Comparison of ENCODE assay signal across 14 mouse cellular contexts in the genomic region with DNA sequence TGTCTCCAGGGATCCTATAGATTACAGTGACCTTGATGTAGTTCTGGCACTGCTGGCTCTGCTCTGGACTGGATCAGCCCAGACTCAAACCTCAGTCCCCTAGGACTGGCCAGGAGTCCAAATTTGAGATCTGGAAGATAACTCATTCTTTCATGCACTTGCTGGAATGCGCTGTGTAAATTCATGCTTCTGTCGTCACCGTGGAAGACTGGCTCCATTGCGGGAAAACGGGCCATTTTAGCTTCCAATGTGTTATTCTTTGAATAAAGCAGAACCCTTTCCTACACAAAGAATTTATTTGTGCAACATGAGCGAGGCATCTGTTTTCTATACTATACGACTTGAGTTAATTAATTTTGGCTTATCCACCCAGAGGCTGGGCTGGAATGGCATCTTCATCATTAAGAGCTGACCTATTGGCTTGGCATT. TPM values are rescaled to one million over a fixed set of nuclear protein-coding genes. Genes with fewer than 3 reads are reported as not detected.
DNase-seq lines count a peak whose midpoint lies in the region; ATAC-seq lines count a peak whose summit lies in the region.
"Had no signal": no experiment of that assay in that cellular context is flagged by ENCODE, and none has a peak within 500 bp of the region (broad histone marks: within the 10 kb centered on the region; RNA-seq: fewer than 3 reads in every experiment).

No protein-coding gene starts in this region.

- WGBS in hindbrain, embryonic 12.5 days = 66% methylated on average over 7 of the region's 7 CpGs
- 49% methylated on average over 7 of the region's 7 CpGs for WGBS in hindbrain, embryonic 16.5 days
- WGBS in embryonic facial prominence, embryonic 11.5 days = 31% methylated on average over 7 of the region's 7 CpGs
- 21% methylated on average over 7 of the region's 7 CpGs for WGBS in limb, embryonic 11.5 days

- peaks cover 17% of the 10 kb centered on the region; the same call in 1 of the 2 replicates for H3K4me1 ChIP-seq in hindbrain, embryonic 12.5 days
- H3K4me1 ChIP-seq in hindbrain, embryonic 16.5 days (ENCODE audit: control insufficient read depth, insufficient read depth, low read depth, low read length) = no peaks in the 10 kb centered on the region; the same call in 1 of the 2 replicates
- H3K4me1 ChIP-seq in embryonic facial prominence, embryonic 11.5 days (ENCODE audit: control insufficient read depth, insufficient read depth, low read length) = peaks cover 6% of the 10 kb centered on the region
- peaks cover 68% of the 10 kb centered on the region for H3K4me1 ChIP-seq in limb, embryonic 11.5 days (ENCODE audit: control insufficient read depth, insufficient read depth, low read length)

- H3K9me3 ChIP-seq in hindbrain, embryonic 12.5 days (replicated peaks) = no peaks in the 10 kb centered on the region
- no peaks in the 10 kb centered on the region for H3K9me3 ChIP-seq in hindbrain, embryonic 16.5 days (ENCODE audit: control insufficient read depth, low read length)
- no peaks in the 10 kb centered on the region for H3K9me3 ChIP-seq in embryonic facial prominence, embryonic 11.5 days (replicated peaks; ENCODE audit: control insufficient read depth, low read length)
- no peaks in the 10 kb centered on the region for H3K9me3 ChIP-seq in limb, embryonic 11.5 days (ENCODE audit: control insufficient read depth, low read length)
- H3K9me3 ChIP-seq: megakaryocyte, embryonic 14.5 days; neural tube, embryonic 12.5 days had no signal

- peak; percentile 40; the same call in 1 of the 2 replicates for ATAC-seq in hindbrain, embryonic 12.5 days (ENCODE audit: low FRiP score)
- no peak for ATAC-seq in hindbrain, embryonic 16.5 days
- peak; percentile 45; the same call in 1 of the 2 replicates for ATAC-seq in embryonic facial prominence, embryonic 11.5 days (replicated peaks; ENCODE audit: insufficient number of reproducible peaks, low FRiP score, low TSS enrichment, low read depth)
- ATAC-seq in limb, embryonic 11.5 days (ENCODE audit: insufficient number of reproducible peaks, low FRiP score, low TSS enrichment, low read depth) = peak; percentile 71

- no peaks in the 10 kb centered on the region for H3K27me3 ChIP-seq in hindbrain, embryonic 12.5 days
- no peaks in the 10 kb centered on the region for H3K27me3 ChIP-seq in hindbrain, embryonic 16.5 days (replicated peaks; ENCODE audit: control insufficient read depth, insufficient read depth, low read length)
- H3K27me3 ChIP-seq in embryonic facial prominence, embryonic 11.5 days (ENCODE audit: control insufficient read depth, insufficient read depth, low read length) = no peaks in the 10 kb centered on the region
- no peaks in the 10 kb centered on the region for H3K27me3 ChIP-seq in limb, embryonic 11.5 days (ENCODE audit: control insufficient read depth, insufficient read depth, low read length)
- H3K27me3 ChIP-seq: neural tube, embryonic 12.5 days had no signal

- no peak overlapping the region for H3K4me2 ChIP-seq in hindbrain, embryonic 12.5 days (replicated peaks)
- H3K4me2 ChIP-seq in hindbrain, embryonic 16.5 days (ENCODE audit: low read length) = no peak overlapping the region
- H3K4me2 ChIP-seq in embryonic facial prominence, embryonic 11.5 days (ENCODE audit: low read depth, low read length) = no peak overlapping the region
- H3K4me2 ChIP-seq in limb, embryonic 11.5 days (ENCODE audit: low read depth, severe bottlenecking) = no peak overlapping the region
- H3K4me2 ChIP-seq: neural tube, embryonic 12.5 days had no signal

- peak; percentile 95 for DNase-seq in NIH3T3 (ENCODE audit: low read depth)
- DNase-seq in embryonic facial prominence, embryonic 11.5 days (ENCODE audit: low spot score) = peak; percentile 78
- peak; percentile 80 for DNase-seq in limb, embryonic 11.5 days (ENCODE audit: low spot score)
- no peak for DNase-seq in cerebellum, postnatal 10 days
- no peak for DNase-seq in layer of hippocampus, adult 9-10 months (ENCODE audit: low spot score)
- no peak for DNase-seq in urinary bladder, postnatal 10 days (ENCODE audit: low spot score)
- DNase-seq: adrenal gland, adult 8-10 months; lung, adult 18-20 months; right cerebral cortex, adult 18-20 months had no signal

- H3K9ac ChIP-seq in hindbrain, embryonic 12.5 days = no peak overlapping the region
- H3K9ac ChIP-seq in hindbrain, embryonic 16.5 days (ENCODE audit: low read depth, low read length) = no peak overlapping the region; the same call in 1 of the 2 replicates
- no peak overlapping the region for H3K9ac ChIP-seq in embryonic facial prominence, embryonic 11.5 days (replicated peaks; ENCODE audit: low read length)
- 0 out of 2 replicates have a peak overlapping the region, but pooled peaks have one; percentile 7 for H3K9ac ChIP-seq in limb, embryonic 11.5 days (ENCODE audit: low read length)
- H3K9ac ChIP-seq: neural tube, embryonic 12.5 days had no signal

- no peaks in the 10 kb centered on the region for H3K36me3 ChIP-seq in hindbrain, embryonic 12.5 days
- no peaks in the 10 kb centered on the region for H3K36me3 ChIP-seq in hindbrain, embryonic 16.5 days (ENCODE audit: control insufficient read depth, insufficient read depth, low read length)
- H3K36me3 ChIP-seq in embryonic facial prominence, embryonic 11.5 days (replicated peaks; ENCODE audit: control insufficient read depth, insufficient read depth, low read depth, low read length) = no peaks in the 10 kb centered on the region
- H3K36me3 ChIP-seq in limb, embryonic 11.5 days (ENCODE audit: control insufficient read depth, insufficient read depth, low read length) = no peaks in the 10 kb centered on the region
- H3K36me3 ChIP-seq: neural tube, embryonic 12.5 days had no signal

- no peak overlapping the region for H3K4me3 ChIP-seq in hindbrain, embryonic 12.5 days
- no peak overlapping the region for H3K4me3 ChIP-seq in hindbrain, embryonic 16.5 days (ENCODE audit: low read length)
- H3K4me3 ChIP-seq in embryonic facial prominence, embryonic 11.5 days (ENCODE audit: low read depth, low read length) = no peak overlapping the region
- H3K4me3 ChIP-seq in limb, embryonic 11.5 days (ENCODE audit: low read depth, low read length) = no peak overlapping the region
- H3K4me3 ChIP-seq: megakaryocyte, embryonic 14.5 days; neural tube, embryonic 12.5 days had no signal

- peak overlapping the region; percentile 9 for H3K27ac ChIP-seq in hindbrain, embryonic 12.5 days
- no peak overlapping the region for H3K27ac ChIP-seq in hindbrain, embryonic 16.5 days (ENCODE audit: low read depth, low read length)
- H3K27ac ChIP-seq in embryonic facial prominence, embryonic 11.5 days (replicated peaks; ENCODE audit: low read depth, low read length) = peak overlapping the region; percentile 95
- peak overlapping the region; percentile 100 for H3K27ac ChIP-seq in limb, embryonic 11.5 days (replicated peaks; ENCODE audit: low read depth, low read length)
- H3K27ac ChIP-seq: neural tube, embryonic 12.5 days had no signal

RNA-seq across cellular contexts. Expression of gene 4930558K02Rik, which starts 40.9 kb away (rescaled TPM):
- not detected in 2 replicates for polyA plus RNA-seq in hindbrain, embryonic 12.5 days (2016; fragmentation: Nextera tagmentation; extraction: Ambion mirVana)
- 0.25 TPM in 1 of 2 replicates, not detected in the other for polyA plus RNA-seq in hindbrain, embryonic 16.5 days (2015; fragmentation: Nextera tagmentation; extraction: Ambion mirVana)
- not detected in 2 replicates for polyA plus RNA-seq in embryonic facial prominence, embryonic 11.5 days (2014; fragmentation: Nextera tagmentation; extraction: Ambion mirVana)
- polyA plus RNA-seq in limb, embryonic 11.5 days (2014; fragmentation: Nextera tagmentation; extraction: Ambion mirVana) = not detected in 2 replicates
- polyA plus RNA-seq: large intestine, adult 2 months; neural tube, embryonic 12.5 days had no signal

RNA-seq across cellular contexts. Expression of gene Pigc, which starts 51.3 kb away (rescaled TPM):
- 35.4 and 36.6 TPM in 2 replicates for polyA plus RNA-seq in hindbrain, embryonic 12.5 days (2016; fragmentation: Nextera tagmentation; extraction: Ambion mirVana)
- polyA plus RNA-seq in hindbrain, embryonic 16.5 days (2015; fragmentation: Nextera tagmentation; extraction: Ambion mirVana) = 36.2 and 37.1 TPM in 2 replicates
- 37.5 and 41.4 TPM in 2 replicates for polyA plus RNA-seq in embryonic facial prominence, embryonic 11.5 days (2014; fragmentation: Nextera tagmentation; extraction: Ambion mirVana)
- polyA plus RNA-seq in limb, embryonic 11.5 days (2014; fragmentation: Nextera tagmentation; extraction: Ambion mirVana) = 46.6 and 49.8 TPM in 2 replicates

Comparison
In these comparisons a context has a peak if more than half of its experiments do, and no peak if none do; other contexts are left out.
1. DNase-seq: peak in NIH3T3 (single experiment), embryonic facial prominence, embryonic 11.5 days (single experiment) and limb, embryonic 11.5 days (single experiment); none in cerebellum, postnatal 10 days (0 of 2), layer of hippocampus, adult 9-10 months (single experiment) and urinary bladder, postnatal 10 days (single experiment).